Mouse (Mus musculus) adrenal gland, adult (tissue): ENCODE measurements around the gene Tcp11l1.

ENCODE experiments used
- DNase-seq, 2 experiments: peaks; one replicate each; pipeline ENCODE4 v3.0.0; 2022 to 2023; ENCODE audit warnings: low spot score in 1 of 2; ENCODE audit not compliant: inconsistent age in 2 of 2

Tcp11l1 gene

DNA sequence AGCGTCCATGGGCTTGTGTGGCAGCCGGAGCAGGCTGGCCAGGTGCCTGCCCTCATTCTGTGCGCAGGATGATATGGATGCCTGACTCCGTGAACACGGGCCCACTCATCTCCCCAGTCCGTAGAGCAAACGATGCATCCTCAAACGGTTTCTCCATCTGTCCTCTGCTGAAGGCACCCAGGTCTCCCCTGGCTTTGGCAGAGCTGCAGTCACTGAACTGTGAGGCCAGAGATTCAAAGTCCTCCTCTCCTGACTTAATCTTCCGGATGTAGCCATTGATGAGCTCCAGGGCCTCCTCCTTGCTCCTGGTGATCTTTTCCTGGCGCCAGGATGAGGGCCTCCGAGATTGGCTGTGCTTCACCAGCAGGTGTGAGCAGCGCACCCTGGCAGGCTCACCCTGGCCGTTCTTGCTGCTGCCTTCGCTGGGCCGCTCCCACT, 2.3 kb upstream of the Tcp11l1 start:
- no peak for DNase-seq

- no peak for DNase-seq
Observed at GRCm38 (mm10) chr2:104712486-104712809, 479 bp upstream of the Tcp11l1 start.

DNA sequence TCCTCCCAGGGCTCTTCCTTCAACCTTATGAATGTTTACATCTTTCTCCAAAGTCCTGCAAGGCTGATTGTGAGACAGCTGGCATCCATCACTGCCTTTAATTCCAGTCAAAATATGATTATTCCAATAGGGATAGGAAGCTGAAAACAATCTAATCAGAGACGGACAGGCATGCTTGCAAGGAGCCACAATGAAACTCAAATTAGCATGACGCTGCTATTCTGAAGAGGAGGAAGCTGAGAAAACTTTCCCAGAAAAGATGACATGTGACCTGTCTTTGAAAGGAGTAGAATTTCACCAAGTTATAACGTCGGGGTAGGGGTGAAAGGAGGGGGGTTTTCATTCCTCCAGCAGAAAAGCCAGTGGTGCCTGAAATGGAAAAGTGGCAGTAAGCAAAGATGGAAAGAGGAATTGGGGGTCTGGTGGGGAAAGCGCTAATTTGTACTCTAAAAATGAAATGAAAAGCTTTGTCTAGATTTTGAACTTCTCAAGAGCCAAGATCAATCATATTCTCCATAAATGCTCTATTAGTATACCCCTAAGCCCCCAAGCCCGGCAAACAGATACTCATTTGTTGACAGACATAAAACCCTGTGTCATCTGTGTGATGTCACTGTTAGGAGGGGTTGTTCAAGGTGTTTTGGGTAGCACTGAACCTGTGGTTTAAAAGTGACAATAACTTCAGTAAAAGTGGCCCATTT, 1.1 kb downstream of the Tcp11l1 start:
- no peak for DNase-seq

GRCm38 (mm10) chr2:104709786-104710337, 2.1 kb downstream of the Tcp11l1 start:
- DNase-seq: no peak

GRCm38 (mm10) chr2:104704355-104704754, 7.6 kb downstream of the Tcp11l1 start:
- no peak for DNase-seq

DNA sequence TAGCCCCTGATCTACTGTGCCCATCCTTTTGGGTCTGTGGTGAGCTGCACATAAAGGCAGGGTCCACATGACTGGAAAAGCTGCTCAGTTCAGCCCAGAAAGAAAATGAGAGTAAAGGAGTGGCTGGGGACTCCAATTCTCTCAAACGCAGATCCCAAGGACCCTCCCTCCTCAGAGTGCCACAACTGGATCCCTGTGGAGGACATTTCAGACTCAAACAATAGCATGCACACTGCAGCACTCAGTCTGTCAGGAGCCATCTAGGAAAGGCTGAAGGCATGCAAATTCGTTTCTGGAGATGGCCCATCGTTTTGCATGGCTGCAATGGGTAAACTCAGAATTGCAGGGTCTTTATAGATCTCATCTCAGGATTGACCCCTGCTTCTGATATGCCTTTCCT, 8.8 kb downstream of the Tcp11l1 start:
- no peak for DNase-seq

DNA sequence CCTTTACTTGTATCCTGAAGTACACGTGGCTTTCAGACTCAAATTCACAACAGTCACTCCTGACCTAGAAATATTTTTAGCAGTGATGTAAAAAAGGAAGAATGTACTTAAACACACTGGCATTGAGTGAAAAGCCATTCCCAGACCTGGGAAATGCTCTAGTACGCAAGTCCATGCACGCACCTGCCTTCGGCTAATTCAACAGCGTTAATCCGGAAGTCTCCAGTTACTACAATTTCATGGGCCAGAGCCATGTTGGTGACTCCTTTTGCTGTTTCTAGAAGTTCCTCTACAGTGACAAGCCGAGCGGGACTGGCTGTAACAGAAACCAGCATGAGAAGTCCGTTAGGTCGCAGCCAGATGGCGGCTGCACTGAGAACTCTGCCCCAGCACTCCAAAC, 12.3 kb downstream of the Tcp11l1 start:
- no peak for DNase-seq

GRCm38 (mm10) chr2:104692551-104692950, 19.4 kb downstream of the Tcp11l1 start:
- DNase-seq: peak in 1 of 2 experiments; percentile 61

- DNase-seq: no peak
Observed at GRCm38 (mm10) chr2:104690720-104691119, 21.2 kb downstream of the Tcp11l1 start.

DNA sequence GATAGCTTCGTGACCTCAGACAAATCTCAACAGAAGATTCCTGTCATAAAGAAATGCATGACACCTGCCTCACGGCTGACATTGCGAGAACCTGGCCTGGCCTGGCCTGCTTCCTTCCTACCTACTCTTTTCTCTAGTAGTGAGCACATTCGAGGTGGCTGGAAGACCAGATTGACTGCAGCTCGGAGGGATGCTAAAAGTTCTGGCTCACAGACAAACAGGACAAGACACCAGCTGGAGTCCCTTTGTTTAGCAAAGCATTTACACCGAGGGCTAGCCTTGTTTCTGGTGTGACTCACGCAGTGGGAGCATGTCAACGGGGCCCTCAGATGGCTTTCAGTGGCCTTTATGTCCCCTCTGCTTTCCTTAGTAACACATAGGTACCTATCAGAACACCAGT, 23.2 kb downstream of the Tcp11l1 start:
- DNase-seq: no peak

GRCm38 (mm10) chr2:104688321-104688720, 23.6 kb downstream of the Tcp11l1 start:
- DNase-seq: no peak

- no peak for DNase-seq
Observed at GRCm38 (mm10) chr2:104687261-104687660, 24.7 kb downstream of the Tcp11l1 start.

DNA sequence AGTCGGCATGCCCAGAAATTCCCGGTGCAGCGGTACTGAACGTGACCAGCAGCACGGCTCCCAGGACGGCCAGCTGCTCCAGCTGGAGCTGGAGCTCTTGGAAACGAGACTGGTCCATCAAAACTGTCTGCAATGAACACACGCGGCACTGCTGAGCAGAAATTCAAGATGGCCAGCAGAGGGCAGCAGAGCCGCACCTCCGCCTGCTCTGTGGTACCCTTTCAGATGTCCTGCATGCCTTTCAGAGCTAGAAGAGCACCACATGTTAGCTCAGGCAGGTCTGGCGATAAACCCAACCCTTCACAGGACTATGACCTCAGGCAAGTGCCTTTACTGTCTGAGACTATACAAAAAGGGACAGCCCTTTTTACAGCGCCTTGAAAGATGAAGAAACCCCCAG, 26.6 kb downstream of the Tcp11l1 start:
- DNase-seq: peak; percentile 75 to 91

DNA sequence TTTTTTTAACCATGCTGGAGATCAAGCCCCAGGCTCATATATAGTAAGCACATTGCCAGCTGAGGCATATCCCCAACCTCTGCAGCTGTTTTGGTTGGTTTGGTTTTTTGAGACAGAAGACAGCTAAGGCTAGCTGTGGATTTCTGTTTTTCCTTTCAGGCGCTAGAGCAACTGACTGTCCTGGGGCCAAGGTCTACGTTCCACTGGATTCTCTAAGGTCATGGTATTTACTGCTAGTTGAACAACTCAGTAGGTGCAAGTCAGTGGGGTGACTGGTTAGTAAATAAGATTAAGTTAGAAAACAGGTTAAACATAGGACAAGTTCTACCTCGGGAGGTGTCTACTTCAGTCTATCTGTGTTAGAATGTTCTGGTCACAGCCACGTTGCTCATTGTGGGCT, 27.2 kb downstream of the Tcp11l1 start:
- DNase-seq: no peak

GRCm38 (mm10) chr2:104677326-104677725, 34.6 kb downstream of the Tcp11l1 start:
- no peak for DNase-seq

- DNase-seq: no peak
Observed at GRCm38 (mm10) chr2:104671724-104672123, 40.2 kb downstream of the Tcp11l1 start.

DNA sequence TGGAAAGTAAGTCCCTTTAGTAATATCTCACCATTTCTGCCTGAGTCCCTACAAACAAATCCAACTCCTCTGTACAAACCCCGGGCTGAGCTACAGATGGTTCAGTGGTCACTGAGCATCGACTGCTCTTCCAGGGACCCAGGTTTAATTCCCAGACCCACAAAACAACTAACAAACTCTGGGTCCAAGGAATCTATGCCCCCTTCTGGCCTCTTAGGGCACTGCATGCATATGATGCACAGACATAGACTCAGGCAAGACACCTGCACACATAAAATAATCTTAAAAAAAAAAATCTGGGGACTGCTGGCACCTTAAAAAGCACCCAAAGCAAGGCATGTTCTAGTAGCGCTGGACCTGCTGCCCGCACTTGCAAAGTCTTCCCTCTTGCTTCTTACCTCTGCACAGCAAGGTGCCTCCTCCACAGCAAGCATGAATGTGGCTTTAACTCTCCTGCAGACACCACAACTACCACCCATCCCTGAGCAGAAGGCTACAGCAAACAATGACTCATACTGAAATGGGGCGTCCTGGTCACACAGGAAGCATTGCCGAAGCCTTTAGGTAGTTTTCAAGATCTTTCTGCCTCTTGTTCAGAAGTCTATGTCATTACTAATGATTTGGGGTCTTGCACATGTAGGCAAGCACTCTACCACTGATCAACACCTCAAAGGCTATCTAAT, 42.7 kb downstream of the Tcp11l1 start:
- DNase-seq: peak in 1 of 2 experiments; percentile 75

- no peak for DNase-seq
Observed at GRCm38 (mm10) chr2:104663372-104664100, 48.4 kb downstream of the Tcp11l1 start.

GRCm38 (mm10) chr2:104658659-104659058, 53.3 kb downstream of the Tcp11l1 start:
- no peak for DNase-seq

DNA sequence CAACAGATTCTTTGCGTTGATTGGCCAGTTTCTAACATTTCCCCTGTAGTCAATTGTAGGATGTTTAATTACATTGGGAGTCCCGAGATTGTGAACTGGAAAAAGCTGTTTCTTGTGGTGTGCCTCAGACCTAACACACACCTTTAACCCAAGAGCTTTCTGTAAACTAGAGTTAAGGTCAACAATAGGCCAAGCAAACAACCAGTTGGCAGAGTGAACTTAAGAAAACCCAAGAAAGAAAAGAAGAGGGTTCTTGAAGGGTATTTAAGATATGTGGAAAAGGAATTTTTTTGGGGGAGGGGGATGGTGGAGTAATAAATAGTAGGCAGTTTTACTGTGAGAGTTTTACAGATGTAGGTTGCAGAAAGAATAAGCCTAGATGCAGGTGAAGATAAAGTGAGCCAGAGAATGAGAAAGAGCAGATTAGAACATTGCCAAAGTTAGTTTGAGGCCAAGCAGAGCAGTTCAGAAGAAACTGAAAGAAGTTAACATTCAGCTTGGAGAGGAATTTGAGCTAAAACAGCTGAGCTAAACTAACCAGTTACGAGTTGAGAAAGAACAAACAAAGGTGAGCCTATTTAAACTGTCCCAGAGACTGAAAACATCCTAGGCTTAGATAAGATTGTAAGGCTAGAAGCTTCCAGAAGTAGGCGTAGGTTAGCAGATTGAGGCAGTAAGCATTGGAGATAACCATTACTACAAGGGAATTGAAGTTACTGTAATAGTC, 95.8 kb downstream of the Tcp11l1 start:
- no peak for DNase-seq

DNA sequence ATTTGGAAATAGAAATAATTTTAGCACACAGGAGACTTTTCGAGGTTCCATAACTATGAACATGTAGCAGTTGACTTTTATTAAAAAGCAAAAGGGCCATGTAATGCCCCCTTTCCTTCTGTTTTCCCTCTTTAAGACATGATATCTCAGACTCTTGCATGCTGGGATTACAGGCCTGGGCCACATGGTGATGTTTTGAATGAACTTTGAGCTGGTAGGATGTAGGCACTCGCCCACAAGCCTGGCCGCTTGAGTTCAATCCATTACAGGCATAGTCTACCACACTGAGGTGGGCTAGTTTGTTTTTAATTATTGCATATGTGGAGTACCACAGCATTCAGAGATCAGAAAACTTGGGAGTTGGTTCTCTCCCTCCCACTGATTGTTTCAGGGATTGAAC, 97.2 kb downstream of the Tcp11l1 start:
- no peak for DNase-seq
